Mouse (Mus musculus): ENCODE results near the gene Agpat3. TPM values are rescaled to one million over a fixed set of nuclear protein-coding genes. Genes with fewer than 3 reads are reported as not detected.

The Agpat3 gene
- polyA plus RNA-seq, 1 experiment from 2014 or later, result 84.9 TPM

Small RNAs within 50 kb of the gene (microRNA-seq; reads per million reads assigned to microRNA genes)
- not detected for gene Mir7659

Other genes with a start within 250 kb of the Agpat3 start
- gene D10Jhu81e, start 182.7 kb downstream of the Agpat3 start, polyA plus RNA-seq (2015; fragmentation: Nextera tagmentation; extraction: Ambion mirVana), result 43.2 TPM in 2 replicates
- 21.7 and 22.6 TPM in 2 replicates for gene Pwp2, start 167.3 kb downstream of the Agpat3 start, polyA plus RNA-seq (2015; fragmentation: Nextera tagmentation; extraction: Ambion mirVana)
- 12.5 and 12.7 TPM in 2 replicates for gene Trappc10, start 107.8 kb downstream of the Agpat3 start, polyA plus RNA-seq (2015; fragmentation: Nextera tagmentation; extraction: Ambion mirVana)
- 287 and 316 TPM in 2 replicates for gene Rrp1, start 60.6 kb upstream of the Agpat3 start, polyA plus RNA-seq (2015; fragmentation: Nextera tagmentation; extraction: Ambion mirVana)
- gene Cstb, start 73.2 kb upstream of the Agpat3 start, polyA plus RNA-seq (2015; fragmentation: Nextera tagmentation; extraction: Ambion mirVana), result 182 and 209 TPM in 2 replicates
- 17.2 and 20.4 TPM in 2 replicates for gene Pdxk, start 112.5 kb upstream of the Agpat3 start, polyA plus RNA-seq (2015; fragmentation: Nextera tagmentation; extraction: Ambion mirVana)
- gene Olfr1358, start 164.9 kb upstream of the Agpat3 start, polyA plus RNA-seq (2015; fragmentation: Nextera tagmentation; extraction: Ambion mirVana), result not detected in 2 replicates
- gene Ilvbl, start 221.9 kb upstream of the Agpat3 start, polyA plus RNA-seq (2015; fragmentation: Nextera tagmentation; extraction: Ambion mirVana), result 45.3 and 50.3 TPM in 2 replicates
- 16.7 and 18.7 TPM in 2 replicates for gene Syde1, start 239.5 kb upstream of the Agpat3 start, polyA plus RNA-seq (2015; fragmentation: Nextera tagmentation; extraction: Ambion mirVana)